Mouse (Mus musculus) kidney, adult 8-10 months (tissue): ENCODE measurements around the gene Mc1r.
"Not testable (repeated sequence)": the region's sequence is repeated elsewhere in the genome, so short reads cannot be mapped to it uniquely, and the experiment has no call there.

Source experiments
- DNase-seq, 2 experiments: peaks; one replicate each; pipeline ENCODE4 v3.0.0; 2022

Mc1r gene

GRCm38 (mm10) chr8:123432381-123432780 lies 25.5 kb downstream of the Mc1r start:
- DNase-seq: no peak

- DNase-seq: not testable (repeated sequence)
Observed at GRCm38 (mm10) chr8:123433241-123433974, 26.5 kb downstream of the Mc1r start.

- DNase-seq: no peak
Observed at GRCm38 (mm10) chr8:123441788-123442187, 34.9 kb downstream of the Mc1r start.

GRCm38 (mm10) chr8:123442351-123442750 lies 35.4 kb downstream of the Mc1r start:
- no peak for DNase-seq

GRCm38 (mm10) chr8:123442871-123443575 lies 36.1 kb downstream of the Mc1r start:
- DNase-seq: peak; percentile 95 to 98

GRCm38 (mm10) chr8:123443576-123443921 lies 36.6 kb downstream of the Mc1r start:
- peak; percentile 81 to 89 for DNase-seq

GRCm38 (mm10) chr8:123444131-123444530 lies 37.2 kb downstream of the Mc1r start:
- no peak for DNase-seq

- DNase-seq: peak in 1 of 2 experiments; percentile 28
Observed at GRCm38 (mm10) chr8:123445981-123446380, 39.1 kb downstream of the Mc1r start.

- no peak for DNase-seq
Observed at GRCm38 (mm10) chr8:123446799-123447198, 39.9 kb downstream of the Mc1r start.

- DNase-seq: no peak
Observed at GRCm38 (mm10) chr8:123450783-123451182, 43.9 kb downstream of the Mc1r start.

- not testable (repeated sequence) for DNase-seq
Observed at GRCm38 (mm10) chr8:123451747-123452146, 44.8 kb downstream of the Mc1r start.

GRCm38 (mm10) chr8:123452149-123452548 lies 45.2 kb downstream of the Mc1r start:
- no peak for DNase-seq

GRCm38 (mm10) chr8:123453291-123453690 lies 46.4 kb downstream of the Mc1r start:
- DNase-seq: no peak

- no peak for DNase-seq
Observed at GRCm38 (mm10) chr8:123453951-123454350, 47.0 kb downstream of the Mc1r start.

GRCm38 (mm10) chr8:123454559-123454958 lies 47.7 kb downstream of the Mc1r start:
- DNase-seq: no peak
